Mouse (Mus musculus) mature B cell (primary cell): ENCODE measurements around the gene Pfkfb1.

Source experiments
- in situ Hi-C: fragments of 300-500 bp; cut with MboI; formaldehyde crosslinking; loops from 2 replicates; pipeline ENCODE4 v1.14.3; 2019

The Pfkfb1 gene

GRCm38 (mm10) chrX:150588023-150588764, at the start of gene Pfkfb1:
Gene Pfkfb1, plus strand, starts transcription at chrX:150588229.
- in situ Hi-C loops = no loop called here

GRCm38 (mm10) chrX:150540111-150540510, 47.9 kb upstream of the Pfkfb1 start:
- in situ Hi-C loops = no loop called here

DNA sequence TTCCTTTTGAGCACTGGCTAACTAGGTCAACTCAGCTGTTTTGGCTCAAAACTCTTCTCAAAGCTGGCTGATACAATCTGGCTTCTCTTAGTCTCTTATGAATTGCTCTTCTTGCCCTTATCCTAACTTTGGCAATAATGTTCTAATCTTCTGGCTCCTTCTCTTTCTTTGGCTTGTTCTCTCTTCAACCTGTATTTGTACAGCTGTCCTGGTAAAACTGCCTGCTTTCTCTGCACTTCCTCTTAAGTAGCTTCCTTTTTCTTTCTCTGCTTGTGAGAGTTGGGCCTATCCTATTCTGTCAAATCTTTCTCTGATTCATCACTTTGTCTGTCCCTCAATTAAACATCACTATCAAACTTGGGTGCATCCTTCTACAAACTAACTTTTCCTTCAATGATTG, 46.3 kb upstream of the Pfkfb1 start:
- in situ Hi-C loops = no loop called here

GRCm38 (mm10) chrX:150547239-150547638, 40.8 kb upstream of the Pfkfb1 start, which contains the start of gene Alas2:
Gene Alas2, plus strand, starts transcription at chrX:150547375.
- in situ Hi-C loops = no loop called here

DNA sequence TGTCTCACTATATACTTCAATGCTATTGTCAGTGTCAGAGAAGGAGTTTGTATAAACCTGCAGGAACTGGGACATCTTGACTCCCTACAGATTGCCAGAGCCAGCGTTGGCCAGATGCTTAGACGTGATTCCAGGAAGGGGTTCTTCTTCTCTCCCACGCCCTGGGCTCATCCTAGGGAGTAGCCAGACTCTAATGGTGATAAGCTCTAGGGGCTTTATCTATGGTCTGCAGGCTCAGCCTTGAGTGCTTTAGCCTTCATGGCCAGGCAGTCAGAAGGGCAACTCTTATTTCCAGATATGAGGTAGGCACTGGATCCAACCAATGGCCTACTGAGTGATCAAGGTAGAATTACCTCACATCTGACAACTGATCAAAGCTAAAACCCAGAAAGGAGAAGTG, 38.4 kb upstream of the Pfkfb1 start:
- in situ Hi-C loops = no loop called here

DNA sequence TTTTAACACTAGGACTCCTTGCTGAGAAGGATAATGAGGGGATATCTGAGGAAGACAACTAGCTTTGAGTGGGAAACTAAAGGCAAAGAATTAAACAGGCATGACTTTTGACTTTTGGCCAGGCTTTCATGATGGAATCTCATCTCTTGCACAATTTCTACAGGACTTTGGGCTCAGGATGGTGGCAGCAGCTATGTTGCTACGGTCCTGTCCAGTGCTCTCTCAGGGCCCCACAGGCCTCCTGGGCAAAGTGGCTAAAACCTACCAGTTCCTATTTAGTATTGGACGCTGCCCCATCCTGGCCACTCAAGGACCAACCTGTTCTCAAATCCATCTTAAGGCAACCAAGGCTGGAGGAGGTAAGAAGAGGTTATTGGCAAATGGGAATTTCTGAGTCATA, 36.0 kb upstream of the Pfkfb1 start:
- in situ Hi-C loops = no loop called here

DNA sequence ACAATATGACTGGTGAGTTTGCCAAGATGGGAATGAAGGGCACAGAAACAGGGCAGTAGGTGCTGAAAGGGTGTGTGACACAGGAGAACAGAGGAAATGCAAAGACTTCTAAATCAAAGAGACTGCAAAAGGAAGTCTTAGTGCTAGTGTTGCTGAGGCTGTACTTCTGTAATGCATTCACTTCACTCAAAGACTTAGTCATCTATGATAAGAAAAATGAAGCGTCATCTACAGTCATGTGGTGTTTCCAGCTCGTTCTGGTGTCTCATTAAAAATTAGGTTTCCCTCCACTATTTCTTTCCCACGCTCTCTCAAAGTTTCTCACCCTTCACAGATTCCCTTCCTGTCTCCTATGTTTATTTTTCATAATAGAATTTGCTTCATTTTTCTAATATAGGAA, 34.0 kb upstream of the Pfkfb1 start:
- in situ Hi-C loops = no loop called here

DNA sequence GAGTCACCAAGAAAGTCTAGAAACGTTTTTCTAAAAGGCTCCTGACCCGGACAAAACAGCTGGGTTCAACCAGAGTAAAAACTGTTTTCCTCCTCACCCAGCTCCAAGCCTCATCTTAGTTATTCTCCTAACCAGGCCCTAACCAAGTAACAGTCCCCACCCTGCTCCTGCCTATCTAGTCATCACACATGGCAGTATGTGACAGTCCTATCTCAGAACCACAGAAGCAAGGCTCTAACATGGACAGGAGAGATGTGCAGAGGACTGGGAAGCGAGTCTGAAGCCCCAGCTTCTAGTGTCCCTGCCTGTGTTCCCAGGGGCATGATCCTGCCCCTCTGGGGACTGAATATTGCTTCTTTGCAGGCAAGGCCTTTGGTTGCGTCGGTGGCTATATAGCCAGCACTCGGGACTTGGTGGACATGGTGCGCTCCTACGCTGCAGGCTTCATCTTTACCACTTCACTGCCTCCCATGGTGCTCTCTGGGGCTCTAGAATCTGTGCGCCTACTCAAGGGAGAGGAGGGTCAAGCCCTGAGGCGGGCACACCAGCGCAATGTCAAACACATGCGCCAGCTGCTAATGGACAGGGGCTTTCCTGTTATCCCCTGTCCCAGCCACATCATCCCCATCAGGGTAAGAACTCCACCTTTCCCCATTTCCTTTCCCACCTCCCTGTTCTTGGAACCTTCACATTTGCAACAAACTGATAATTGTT, 23.2 kb upstream of the Pfkfb1 start:
- in situ Hi-C loops = no loop called here

- in situ Hi-C loops = no loop called here
These were observed 6.1 kb upstream of the Pfkfb1 start for GRCm38 (mm10) chrX:150581921-150582320.

- in situ Hi-C loops = no loop called here
These were observed 2.9 kb upstream of the Pfkfb1 start for GRCm38 (mm10) chrX:150585116-150585515.

DNA sequence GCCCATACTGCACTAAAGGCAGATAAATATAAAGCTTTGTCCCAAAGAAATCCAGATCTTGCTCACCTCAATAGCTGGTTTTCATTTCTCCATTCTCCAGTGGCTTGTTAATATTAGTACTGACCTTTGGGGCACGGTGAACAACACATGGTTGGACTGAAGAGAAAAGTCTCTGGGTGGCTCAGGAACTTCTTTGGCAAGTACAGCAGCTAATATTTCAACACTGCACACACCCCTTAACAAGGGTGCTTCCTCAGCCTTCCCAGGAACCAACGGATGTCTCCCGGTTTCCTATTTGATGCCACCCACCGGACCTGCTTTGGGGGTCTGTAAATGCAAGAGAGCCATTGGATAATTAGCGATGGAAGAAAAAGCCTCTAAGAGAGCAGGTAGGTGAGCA, 1.7 kb downstream of the Pfkfb1 start, which contains the start of gene Apex2:
Gene Apex2, minus strand, starts transcription at position 173 of the 400 bp plus-strand sequence.
- in situ Hi-C loops = no loop called here

- in situ Hi-C loops = no loop called here
These were observed 5.4 kb downstream of the Pfkfb1 start for GRCm38 (mm10) chrX:150593266-150594035.

- in situ Hi-C loops = no loop called here
These were observed 6.1 kb downstream of the Pfkfb1 start for GRCm38 (mm10) chrX:150594176-150594575.

DNA sequence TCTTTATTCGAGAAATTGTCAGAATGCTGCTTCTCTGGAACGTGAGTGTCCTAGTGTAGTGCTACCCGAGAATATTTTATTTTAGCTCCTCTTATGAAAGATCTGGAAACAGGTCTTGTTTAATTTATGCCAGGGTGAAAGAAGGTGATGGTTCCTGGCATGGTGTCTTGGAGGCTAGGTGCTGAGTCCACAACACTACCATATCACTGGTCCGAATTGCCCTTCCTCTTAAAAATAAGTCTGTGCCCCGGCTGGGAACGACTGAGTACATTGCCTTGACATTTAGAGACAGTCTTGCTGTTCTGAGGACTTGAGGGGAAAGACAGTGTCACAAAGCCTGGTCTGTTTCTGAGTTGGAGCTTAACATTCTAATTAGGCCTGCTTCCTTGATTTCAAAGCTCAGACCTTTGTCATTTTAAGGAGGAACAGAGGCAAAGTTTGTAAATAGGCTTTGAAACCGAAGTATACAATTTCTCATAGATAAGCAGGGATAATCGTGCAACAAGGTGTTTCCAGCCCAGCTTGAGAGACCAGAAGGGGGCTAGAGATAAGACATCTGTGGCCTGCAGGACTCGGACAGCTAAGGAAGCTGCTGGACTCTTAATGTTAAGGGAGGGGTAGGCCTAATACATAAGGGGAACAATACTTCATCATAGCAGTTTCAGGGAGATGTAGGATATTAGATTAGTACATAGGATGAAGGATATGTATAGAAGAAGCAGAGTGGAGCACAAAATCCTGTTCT, 7.2 kb downstream of the Pfkfb1 start:
- in situ Hi-C loops = no loop called here

DNA sequence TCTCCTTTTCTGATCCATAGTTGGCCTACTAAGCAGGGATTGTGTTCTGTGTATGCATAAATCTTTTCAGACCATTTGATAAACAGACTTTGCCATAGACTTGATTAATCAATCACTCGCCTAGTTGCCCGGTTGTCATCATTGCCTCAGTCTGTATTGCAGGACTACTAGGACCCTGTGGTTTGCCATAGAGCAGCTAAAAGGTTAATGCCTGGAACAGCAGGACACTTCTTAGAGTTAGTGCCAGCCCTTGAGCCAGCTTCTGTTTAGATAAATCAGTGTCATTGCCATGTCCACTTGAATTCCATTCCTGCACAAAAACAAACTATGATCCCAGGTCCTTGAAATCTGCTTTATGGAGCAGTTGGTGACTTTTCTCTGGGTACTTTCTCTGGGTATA, 10.9 kb downstream of the Pfkfb1 start:
- in situ Hi-C loops = no loop called here

DNA sequence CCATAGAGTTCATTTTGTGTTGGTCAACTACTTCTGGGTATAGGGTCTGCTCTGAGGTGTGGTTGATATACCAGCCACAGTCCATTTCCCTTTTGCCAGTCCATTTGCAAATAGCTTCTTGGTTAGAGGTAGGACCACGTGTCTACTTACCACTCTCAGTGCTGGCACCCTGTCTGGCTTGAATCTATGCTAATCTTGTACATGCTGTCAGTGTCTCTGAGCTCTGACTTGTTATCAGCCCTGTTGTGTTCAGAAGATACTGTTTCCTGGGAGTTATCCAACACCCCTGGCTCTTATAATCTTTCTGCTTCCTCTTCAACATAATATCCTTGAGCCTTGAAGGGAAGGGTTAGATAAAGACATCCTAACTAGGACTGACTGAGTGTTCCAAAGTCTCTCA, 48.4 kb downstream of the Pfkfb1 start:
- in situ Hi-C loops = no loop called here

DNA sequence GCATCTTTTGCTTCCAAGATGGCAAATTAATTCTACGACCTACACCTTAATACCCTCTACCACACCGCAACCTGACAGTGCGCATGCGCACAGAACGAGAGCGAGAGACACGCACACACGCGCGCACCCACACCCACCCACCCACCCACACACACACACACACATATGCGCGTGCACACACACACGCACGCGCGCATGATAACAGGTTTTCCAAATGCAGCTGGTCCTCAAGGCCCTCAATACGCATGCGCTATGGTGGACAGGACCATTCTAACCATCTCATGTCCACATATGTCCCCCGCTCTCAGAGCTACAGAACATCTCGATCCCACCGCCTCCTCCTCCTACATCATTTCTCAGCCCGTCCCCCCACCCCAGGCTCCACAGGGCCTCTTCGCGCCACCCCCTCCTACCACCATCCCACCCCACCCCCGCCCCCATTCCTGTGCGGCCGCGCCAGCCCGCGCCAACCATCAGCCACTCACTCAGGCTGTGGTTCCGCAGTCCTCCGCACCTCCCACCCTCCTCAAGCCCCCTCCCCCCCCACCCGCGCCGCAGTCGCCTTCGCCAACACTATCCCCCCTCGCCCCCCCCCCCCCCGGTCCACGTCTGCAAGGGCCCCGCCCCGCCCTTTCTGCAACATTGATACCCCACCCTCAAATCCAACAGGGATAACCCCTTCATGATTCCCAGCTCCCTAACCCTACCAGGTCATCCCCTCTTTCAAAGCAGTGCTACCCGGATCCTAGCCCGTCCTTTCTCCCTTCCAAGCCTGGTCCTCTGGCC, 68.3 kb downstream of the Pfkfb1 start:
- in situ Hi-C loops = no loop called here

DNA sequence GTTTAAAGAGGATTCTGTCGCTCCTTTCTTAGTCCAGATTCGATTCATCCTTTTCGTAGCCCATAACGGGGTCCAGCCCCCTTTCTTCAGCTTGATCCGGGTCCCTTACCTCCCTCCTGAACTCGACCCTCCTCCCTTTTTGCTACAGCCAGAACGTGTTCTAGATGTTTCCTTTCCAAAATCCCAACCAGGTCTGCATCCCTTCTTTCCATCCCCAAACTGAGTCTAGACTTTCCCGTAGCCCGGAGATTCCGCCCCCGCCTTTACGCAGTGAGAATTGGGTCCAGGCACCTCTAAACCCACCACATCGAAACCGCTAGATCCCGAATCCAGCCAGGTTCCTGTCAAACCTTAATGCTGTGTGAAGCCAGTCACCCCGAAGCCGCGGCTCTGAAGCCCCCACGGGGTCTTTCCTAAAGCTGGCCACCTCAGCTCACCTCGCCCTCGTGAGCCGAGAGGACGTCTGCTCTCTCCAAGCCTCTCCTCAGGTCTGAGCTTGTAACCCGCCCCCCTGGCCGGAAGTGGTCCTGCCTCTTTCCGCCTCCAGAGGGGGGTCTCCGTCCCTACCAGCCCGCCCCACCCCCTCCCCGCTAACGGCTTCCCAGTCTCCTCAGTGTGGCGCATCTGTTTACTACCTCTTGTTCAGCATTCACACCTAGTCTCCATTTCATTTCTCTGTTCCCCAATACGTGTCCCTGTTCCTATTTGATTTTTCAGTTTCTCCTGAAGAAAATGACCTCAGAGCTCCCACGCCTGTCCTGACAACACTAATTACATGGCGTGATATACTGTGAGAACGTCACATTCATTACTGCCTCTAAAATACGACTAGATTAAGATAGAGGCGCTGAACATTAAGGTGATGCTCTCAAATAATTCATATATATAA, 69.1 kb downstream of the Pfkfb1 start, which contains the start of gene Tro:
Gene Tro, minus strand, starts transcription at position 676 of the 889 bp plus-strand sequence.
- in situ Hi-C loops = no loop called here

- in situ Hi-C loops = no loop called here
These were observed 69.7 kb downstream of the Pfkfb1 start for GRCm38 (mm10) chrX:150657797-150658118.

DNA sequence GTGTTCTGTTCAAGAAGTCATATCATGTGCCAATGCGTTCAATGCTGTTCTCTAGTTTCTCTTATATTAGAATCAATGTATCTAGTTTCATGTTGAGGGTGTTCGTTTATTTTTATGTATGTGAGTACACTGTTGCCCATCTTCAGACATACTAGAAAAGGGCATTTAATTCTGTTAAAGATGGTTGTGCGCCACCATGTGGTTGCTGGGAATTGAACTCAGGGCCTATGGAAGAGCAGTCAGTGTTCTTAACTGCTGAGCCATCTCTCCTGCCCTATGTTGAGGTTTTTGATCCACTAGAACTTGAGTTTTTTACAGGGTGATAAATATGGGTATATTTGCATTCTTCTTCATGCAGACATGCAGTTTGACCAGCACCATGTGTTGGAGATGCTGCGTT, 74.8 kb downstream of the Pfkfb1 start:
- in situ Hi-C loops = no loop called here
